Mouse (Mus musculus) embryonic fibroblast, embryonic 13.5 days (primary cell): ENCODE data around the gene Hsd17b2. TPM values are rescaled to one million over a fixed set of nuclear protein-coding genes. Genes with fewer than 3 reads are reported as not detected.

ENCODE experiments used
- H3K27ac ChIP-seq: 2 replicates; pipeline ENCODE4 v1.5.1; 2012; ENCODE audit warnings: low read length, control low read depth, inconsistent platforms; ENCODE audit not compliant: insufficient read depth
- H3K4me1 ChIP-seq: 2 replicates; pipeline ENCODE4 v1.6.1; 2011; ENCODE audit warnings: low read length; ENCODE audit not compliant: control insufficient read depth, insufficient read depth
- H3K4me3 ChIP-seq: 2 replicates; pipeline ENCODE4 v1.5.1; 2011; ENCODE audit warnings: mild to moderate bottlenecking, control low read depth, low read length; ENCODE audit not compliant: insufficient read depth
- CTCF ChIP-seq: IDR thresholded peaks from 2 replicates; pipeline ENCODE4 v1.5.1; 2011; ENCODE audit warnings: mild to moderate bottlenecking, control low read depth, low read length, moderate library complexity, borderline replicate concordance; ENCODE audit not compliant: insufficient read depth
- POLR2A ChIP-seq: IDR thresholded peaks from 2 replicates; pipeline ENCODE4 v1.6.1; 2011; ENCODE audit warnings: low read depth, mild to moderate bottlenecking, control low read depth, low read length, moderate library complexity
- polyA plus RNA-seq: library from polyadenylated mRNA; stranded (reverse); fragments of >200 nt; gene quantifications from 2 replicates; pipeline ENCODE4 v1.2.4, GENCODE M21; 2011; ENCODE audit warnings: low read depth; ENCODE audit not compliant: missing spikeins, insufficient read length

The Hsd17b2 gene
- polyA plus RNA-seq, 1 experiment = not detected

DNA sequence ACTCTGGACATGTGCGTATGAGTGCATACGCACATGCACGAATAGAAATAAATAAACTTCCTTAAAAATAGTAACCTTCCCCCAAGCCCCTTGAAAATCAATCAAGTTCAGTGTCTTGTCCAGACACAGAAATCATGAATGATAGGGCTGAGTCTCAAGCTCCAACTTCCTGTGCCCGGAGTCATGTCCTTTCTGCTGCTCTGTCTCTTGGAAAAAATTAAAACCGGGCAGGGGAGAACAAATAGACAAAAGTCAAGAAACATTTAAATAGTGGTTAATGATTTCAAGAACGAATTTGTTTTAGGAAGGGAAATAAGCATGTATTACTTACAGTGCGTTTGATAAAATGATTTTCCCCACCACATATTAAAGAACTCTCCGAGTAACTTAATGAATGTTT, 24.7 kb upstream of the Hsd17b2 start:
- TF ChIP-seq POLR2A = no peak
- TF ChIP-seq CTCF = no peak
- H3K4me1 ChIP-seq = no peaks in the 10 kb centered on the region
- H3K27ac ChIP-seq = no peak overlapping the region
- H3K4me3 ChIP-seq = no peak overlapping the region

DNA sequence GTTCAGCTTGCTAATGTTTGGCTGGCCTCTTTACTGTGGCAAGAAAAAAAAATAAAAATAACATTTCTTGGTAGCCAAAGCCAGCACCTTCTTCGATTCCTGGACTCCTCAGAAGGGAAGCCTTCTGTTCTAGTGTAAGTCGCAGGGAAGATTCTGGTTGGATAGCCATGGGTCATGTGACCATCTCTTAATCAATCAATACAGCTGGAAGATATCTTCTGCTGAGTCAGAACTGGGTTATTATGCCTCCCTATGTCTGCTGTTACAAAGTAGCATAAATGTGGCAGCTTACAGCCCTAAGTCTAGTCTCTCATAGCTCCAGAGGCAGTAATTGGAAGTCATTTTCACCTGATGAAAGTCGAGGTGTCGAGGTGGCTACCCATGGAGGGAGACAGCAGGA, 23.1 kb upstream of the Hsd17b2 start:
- TF ChIP-seq POLR2A (no peak), CTCF (no peak)
- H3K4me1 ChIP-seq = no peaks in the 10 kb centered on the region
- H3K27ac ChIP-seq = no peak overlapping the region
- no peak overlapping the region for H3K4me3 ChIP-seq

DNA sequence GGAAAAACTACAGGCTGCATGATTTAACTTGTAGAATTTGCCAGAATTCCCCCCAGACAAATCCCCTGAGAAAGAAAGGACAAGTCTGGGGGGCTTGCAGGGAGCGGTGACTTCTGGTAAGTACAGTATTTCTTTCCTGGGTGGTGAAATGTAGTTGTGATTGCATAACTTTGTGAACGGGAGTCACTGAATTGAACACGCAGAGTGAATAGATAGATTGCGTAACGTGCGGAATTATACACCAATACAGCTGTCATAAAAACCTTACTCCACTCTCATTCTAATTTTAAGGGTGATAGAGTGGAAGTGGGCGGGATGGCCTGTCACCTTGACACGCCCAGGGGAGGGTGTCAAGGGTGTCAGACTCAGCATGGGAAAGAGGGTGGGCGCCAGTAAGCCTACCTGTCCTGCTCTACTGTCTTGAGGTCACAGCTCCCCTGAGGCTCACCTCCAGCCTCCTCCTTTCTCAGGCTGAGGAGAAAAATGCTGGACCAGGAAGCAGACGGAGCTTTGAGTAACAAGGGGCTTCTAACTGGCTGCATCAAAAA, 17.7 kb upstream of the Hsd17b2 start:
- Histone ChIP-seq H3K27ac (no peak overlapping the region), H3K4me1 (no peaks in the 10 kb centered on the region), H3K4me3 (no peak overlapping the region)
- TF ChIP-seq POLR2A (no peak), CTCF (no peak)

DNA sequence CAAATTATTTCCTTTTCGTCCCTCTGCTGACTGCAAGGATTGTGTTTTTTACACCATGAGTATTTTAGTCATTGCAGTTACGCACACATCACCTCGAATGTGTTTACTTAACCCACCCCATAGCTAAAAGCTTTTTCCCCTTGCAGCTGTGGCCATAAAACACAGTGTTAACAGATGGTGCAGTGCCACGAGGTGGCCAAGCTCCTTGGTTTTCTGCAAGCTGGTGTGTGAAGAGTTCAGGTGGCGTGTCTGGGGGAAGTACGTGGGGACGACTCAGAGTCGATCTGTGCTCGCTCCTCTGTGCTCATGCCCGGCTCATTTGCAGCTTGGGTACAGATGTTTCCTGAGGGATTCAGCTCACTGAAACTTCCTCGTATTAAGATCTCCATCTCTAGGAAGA, 17.2 kb upstream of the Hsd17b2 start:
- Histone ChIP-seq H3K4me3 (no peak overlapping the region), H3K4me1 (no peaks in the 10 kb centered on the region), H3K27ac (no peak overlapping the region)
- TF ChIP-seq POLR2A (no peak), CTCF (no peak)

DNA sequence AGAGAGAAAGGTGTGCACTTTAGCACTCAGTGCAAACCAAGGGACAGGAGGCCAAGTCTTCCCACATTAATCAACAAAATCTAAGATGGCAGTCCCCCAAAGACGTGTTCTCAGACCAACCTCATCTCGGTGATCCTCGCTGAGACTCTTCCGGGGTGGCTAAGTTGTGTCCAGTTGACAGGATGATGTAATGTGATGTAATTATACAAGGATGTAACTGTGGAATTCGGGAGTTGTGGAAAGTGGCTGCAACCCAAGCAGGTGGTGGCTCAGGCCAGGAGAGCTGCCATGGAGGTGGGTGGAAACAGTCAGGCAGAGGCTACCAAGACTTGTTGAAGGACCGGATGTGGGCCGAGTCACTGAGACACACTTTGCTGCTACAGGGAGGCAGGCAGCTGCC, 13.8 kb upstream of the Hsd17b2 start:
- H3K4me1 ChIP-seq = no peaks in the 10 kb centered on the region
- TF ChIP-seq POLR2A (no peak), CTCF (no peak)
- no peak overlapping the region for H3K4me3 ChIP-seq
- no peak overlapping the region for H3K27ac ChIP-seq

DNA sequence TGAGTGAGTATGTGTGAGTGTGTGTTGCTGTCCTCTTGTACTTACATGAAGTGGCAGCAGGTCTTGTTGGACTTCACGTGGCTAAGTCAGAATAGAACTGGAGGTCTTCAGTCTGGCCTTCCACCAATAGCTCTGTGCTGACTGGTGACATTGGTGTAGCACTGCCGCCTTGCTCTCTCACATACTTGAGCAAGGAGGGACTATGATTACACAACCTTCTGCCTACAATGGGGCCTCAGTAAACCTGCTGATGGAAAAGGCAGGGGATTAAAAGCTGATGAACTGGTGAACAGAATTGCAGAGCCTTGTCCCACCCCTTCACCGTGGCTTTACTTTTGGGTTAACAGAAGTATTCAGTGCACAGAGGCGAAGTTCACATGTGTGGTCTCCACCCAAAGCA, 9.6 kb upstream of the Hsd17b2 start:
- Histone ChIP-seq H3K27ac (no peak overlapping the region), H3K4me3 (no peak overlapping the region), H3K4me1 (no peaks in the 10 kb centered on the region)
- TF ChIP-seq CTCF (no peak), POLR2A (no peak)

DNA sequence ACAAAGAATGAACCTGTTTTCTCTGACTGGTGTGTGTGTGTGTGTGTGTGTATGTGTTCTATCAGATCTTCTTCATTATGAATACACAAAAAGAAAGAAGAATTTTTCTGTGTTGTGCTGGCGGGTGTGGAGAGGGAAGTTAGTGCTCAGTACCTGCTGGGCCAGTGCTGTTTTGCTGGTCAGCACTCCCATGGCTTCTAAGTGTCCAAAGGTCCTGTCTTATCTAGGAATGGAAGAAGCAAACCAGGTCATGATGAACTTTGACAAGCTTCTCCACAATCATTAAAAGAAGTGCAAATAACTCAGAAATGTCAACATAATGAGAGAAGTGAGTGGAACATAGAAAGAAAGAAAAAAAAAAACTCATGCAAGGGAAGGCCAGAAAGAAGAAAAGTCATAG, 6.1 kb upstream of the Hsd17b2 start:
- Histone ChIP-seq H3K4me1 (no peaks in the 10 kb centered on the region), H3K4me3 (no peak overlapping the region), H3K27ac (no peak overlapping the region)
- no peak for TF ChIP-seq CTCF
- no peak for TF ChIP-seq POLR2A

DNA sequence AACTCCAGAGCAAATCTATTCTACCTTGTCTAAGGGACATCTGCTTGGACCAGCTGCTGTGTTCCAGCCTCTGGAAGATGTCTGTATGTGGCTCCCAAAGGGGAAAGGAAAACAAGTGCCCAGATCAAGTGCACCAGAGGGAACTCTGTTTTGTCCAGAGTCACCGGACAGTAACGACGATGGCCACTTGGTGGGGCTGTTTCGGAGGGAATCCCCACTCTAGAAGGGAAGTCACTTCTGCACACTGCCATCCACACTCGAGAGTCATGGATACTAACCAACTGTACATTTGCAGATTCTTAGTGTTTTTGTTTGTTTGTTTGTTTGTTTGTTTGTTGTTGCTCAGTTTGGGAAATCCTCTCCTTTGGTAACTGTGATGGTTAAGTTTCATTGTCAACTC, 4.5 kb upstream of the Hsd17b2 start:
- Histone ChIP-seq H3K4me1 (no peaks in the 10 kb centered on the region), H3K4me3 (no peak overlapping the region), H3K27ac (no peak overlapping the region)
- no peak for TF ChIP-seq POLR2A
- TF ChIP-seq CTCF = no peak

DNA sequence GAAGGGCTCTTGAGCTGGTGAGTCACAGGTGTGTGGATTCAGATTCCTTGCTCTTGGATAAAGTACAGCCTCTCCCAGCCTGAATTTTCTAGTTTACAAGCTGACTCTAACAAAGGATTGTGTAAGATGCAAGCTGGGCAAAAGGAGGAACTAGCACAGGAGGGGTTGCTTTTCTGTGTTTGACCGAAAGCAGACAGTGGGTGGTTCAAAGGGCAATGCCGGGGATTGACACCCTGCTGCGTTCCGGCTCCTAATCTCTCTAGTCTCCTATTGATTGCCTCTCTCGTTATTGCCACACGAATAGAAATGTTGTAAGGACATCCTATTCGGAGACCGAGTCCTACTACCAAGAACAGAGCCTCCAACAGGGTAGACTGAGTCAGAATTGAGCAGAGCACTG, 1.0 kb upstream of the Hsd17b2 start:
- Histone ChIP-seq H3K4me3 (no peak overlapping the region), H3K27ac (no peak overlapping the region), H3K4me1 (no peaks in the 10 kb centered on the region)
- TF ChIP-seq CTCF (no peak), POLR2A (no peak)

DNA sequence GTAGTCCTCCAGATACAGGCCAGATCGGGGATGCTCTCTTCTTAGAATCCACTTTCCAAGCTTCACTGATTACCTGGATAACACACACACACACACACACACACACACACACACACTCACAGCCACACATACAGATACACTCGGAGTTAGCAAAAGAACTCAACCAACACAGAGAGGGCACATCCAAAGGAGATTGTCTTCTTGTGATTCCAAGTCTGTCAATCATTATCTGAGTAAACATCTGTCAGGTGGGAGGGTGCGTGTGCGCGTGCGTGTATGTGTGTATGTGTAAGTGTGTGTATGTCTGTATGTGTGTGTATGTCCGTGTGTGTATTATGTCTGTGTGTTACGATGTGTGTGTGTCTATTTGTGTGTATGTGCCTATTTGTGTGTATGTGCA, 458 bp upstream of the Hsd17b2 start:
- Histone ChIP-seq H3K4me3 (no peak overlapping the region), H3K4me1 (no peaks in the 10 kb centered on the region), H3K27ac (no peak overlapping the region)
- TF ChIP-seq POLR2A (no peak), CTCF (no peak)

DNA sequence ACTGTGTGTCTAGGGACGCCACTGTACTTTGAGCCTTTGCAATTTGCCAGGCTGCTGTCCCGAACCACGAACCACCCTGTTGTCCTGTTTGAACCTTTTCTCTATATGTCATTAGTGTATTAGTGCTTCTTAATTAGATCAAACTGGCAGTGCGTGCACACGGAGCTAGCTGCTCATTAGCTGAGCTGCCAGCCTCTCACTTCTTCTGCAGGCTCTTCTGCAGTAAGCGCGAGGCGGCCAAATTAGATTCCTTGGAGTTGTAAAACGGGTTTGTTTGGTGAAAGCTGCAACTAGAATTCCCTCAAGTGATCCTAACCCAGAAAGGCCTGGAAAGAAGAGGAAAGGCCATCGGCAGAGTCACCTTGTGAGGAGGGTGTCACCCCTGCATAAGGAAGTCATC, 997 bp downstream of the Hsd17b2 start:
- TF ChIP-seq CTCF (no peak), POLR2A (no peak)
- H3K27ac ChIP-seq = no peak overlapping the region
- H3K4me1 ChIP-seq = no peaks in the 10 kb centered on the region
- no peak overlapping the region for H3K4me3 ChIP-seq
